Mouse (Mus musculus) adrenal gland, postnatal 4 days (tissue): ENCODE measurements around the gene Gstm7. TPM values are rescaled to one million over a fixed set of nuclear protein-coding genes. Genes with fewer than 3 reads are reported as not detected.

Experiments
- DNase-seq, 2 experiments: peaks; one replicate each; pipeline ENCODE4 v3.0.0; 2021 to 2022; ENCODE audit warnings: low spot score in 2 of 2, mixed read lengths in 2 of 2
- total RNA-seq, 2 experiments: library from RNA; stranded (reverse); gene quantifications; 2 replicates each; pipeline ENCODE4 v1.2.3; 2021

Gene Gstm7
- total RNA-seq, 2 experiments from 2014 or later = 68.4 to 78.5 TPM

DNA sequence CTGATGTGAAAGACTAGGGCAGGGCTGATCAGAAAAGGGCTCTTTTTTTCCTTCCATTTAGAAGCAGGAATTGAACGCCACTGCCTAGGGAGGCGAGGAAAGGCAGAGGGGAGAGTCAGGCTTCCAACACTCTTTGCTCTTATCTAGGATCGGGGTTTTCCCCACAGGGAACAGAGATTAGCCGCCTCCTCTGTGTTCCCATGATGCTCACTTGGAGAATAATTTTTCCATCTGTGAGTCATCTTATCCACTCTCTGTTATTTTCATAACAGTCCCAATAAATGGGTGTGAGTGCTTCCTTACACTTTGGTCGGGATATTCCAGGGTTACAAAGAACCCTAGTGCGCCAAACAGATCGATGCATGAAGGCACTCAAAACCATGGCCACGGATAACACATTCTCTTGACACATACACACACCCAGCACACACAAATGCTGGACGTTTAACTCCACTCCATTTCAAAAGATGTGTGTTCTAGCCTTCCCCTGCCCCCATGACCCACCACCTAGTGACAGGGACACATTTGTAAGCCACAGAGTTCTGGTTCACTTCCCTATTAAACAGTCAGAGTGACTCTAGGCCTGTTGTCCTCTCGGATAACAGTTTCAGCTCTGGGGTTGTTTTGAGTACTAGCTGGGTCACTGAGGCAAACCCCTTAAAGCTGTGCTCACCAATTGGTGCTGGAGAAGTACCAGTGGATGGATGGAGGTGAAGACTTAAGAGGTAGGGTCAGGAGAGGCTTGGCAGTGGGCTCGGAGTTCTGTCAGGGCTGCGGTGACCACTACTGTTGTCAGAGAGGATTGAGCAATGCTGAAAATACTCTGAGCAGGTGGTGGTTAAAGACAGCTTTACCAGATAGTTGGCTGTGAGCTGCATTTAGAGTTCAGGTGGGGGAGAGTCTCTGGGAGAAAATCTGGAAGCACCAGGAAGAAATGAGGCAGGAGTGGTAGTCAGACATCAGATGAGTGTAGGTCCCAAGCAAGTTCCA lies 53.6 kb downstream of the Gstm7 start:
- DNase-seq = no peak

DNA sequence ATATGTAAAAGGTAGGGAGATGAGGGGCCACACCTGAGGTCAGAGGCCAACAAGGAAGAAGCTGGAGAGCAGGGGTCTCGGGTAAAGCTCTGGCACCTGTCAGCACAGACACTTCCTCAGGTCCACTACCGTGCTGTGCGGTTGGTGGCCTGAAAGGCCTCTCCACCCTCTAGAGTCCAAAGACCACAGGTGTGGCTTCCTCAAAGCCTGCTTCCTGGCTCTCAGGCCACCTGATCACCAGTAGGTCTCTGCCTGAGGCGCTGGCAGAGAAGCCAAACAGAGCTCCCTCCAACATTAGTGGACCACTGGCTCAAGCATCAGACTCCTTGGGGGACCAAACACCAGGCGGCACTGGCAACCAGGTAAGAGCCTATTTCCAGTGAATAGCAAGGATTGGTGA lies 54.6 kb downstream of the Gstm7 start, which contains the start of gene Eps8l3:
TSS of gene Eps8l3 (plus strand) at position 225 of the 400 bp plus-strand sequence.
- no peak for DNase-seq

Other genes starting within 250 kb of the Gstm7 start
- gene Ahcyl1, start 235.3 kb downstream of the Gstm7 start, total RNA-seq = 100 to 1,000 TPM; 171 to 173 TPM
- gene Csf1, start 171.3 kb downstream of the Gstm7 start, total RNA-seq = 10 to 100 TPM; 18.0 to 19.8 TPM
- not detected for gene Eps8l3, start 54.6 kb downstream of the Gstm7 start, total RNA-seq
- gene Gstm5, start 36.0 kb downstream of the Gstm7 start, total RNA-seq = 10 to 100 TPM; 39.7 to 41.1 TPM
- 10 to 100 TPM in 1 of 2 experiments, 1 to 10 TPM in 1; 9.0 to 11.0 TPM for gene Gstm6, start 11.9 kb upstream of the Gstm7 start, total RNA-seq
- gene Gstm3, start 37.5 kb upstream of the Gstm7 start, total RNA-seq = under 1 TPM in 1 of 2 experiments, not detected in 1; 0.31 TPM
- gene Gstm2, start 54.6 kb upstream of the Gstm7 start, total RNA-seq = 100 to 1,000 TPM; 134 to 153 TPM
- gene Gstm1, start 86.2 kb upstream of the Gstm7 start, total RNA-seq = 100 to 1,000 TPM; 144 to 170 TPM
- gene Gstm4, start 113.1 kb upstream of the Gstm7 start, total RNA-seq = 10 to 100 TPM; 15.6 to 16.5 TPM
- gene Ampd2, start 154.8 kb upstream of the Gstm7 start, total RNA-seq = 100 to 1,000 TPM; 101 to 109 TPM
- gene Gnat2, start 161.0 kb upstream of the Gstm7 start, total RNA-seq = 1 to 10 TPM; 3.9 to 4.1 TPM
- gene Gnai3, start 214.3 kb upstream of the Gstm7 start, total RNA-seq = 100 to 1,000 TPM; 128 to 135 TPM
- under 1 TPM; 0.25 to 0.39 TPM for gene Gpr61, start 223.1 kb upstream of the Gstm7 start, total RNA-seq